Mouse (Mus musculus) midbrain, embryonic 16.5 days (tissue): Measurements from ENCODE around the gene Olfr101. TPM values are rescaled to one million over a fixed set of nuclear protein-coding genes. Genes with fewer than 3 reads are reported as not detected.

Experiments
- ATAC-seq: fragments of 200-750 bp; cut with Nextera tagmentation; 2 replicates; pipeline ENCODE4 v1.8.0; 2017; ENCODE audit warnings: moderate TSS enrichment
- H3K27ac ChIP-seq: fragments of 300-500 bp; sonication (generic); 2 replicates; pipeline ENCODE4 v1.5.1; 2014; ENCODE audit warnings: mild to moderate bottlenecking, low read length, mixed read lengths
- H3K27me3 ChIP-seq: fragments of 300-500 bp; sonication (generic); 2 replicates; pipeline ENCODE4 v1.6.1; 2014; ENCODE audit warnings: low read depth, low read length, mixed read lengths; ENCODE audit not compliant: control insufficient read depth, insufficient read depth
- H3K36me3 ChIP-seq: fragments of 300-500 bp; sonication (generic); 2 replicates; pipeline ENCODE4 v1.6.1; 2014; ENCODE audit warnings: mild to moderate bottlenecking, low read length, moderate library complexity, mixed read lengths; ENCODE audit not compliant: control insufficient read depth, insufficient read depth
- H3K4me1 ChIP-seq: fragments of 300-500 bp; sonication (generic); 2 replicates; pipeline ENCODE4 v1.6.1; 2014; ENCODE audit warnings: mild to moderate bottlenecking, low read length, mixed read lengths; ENCODE audit not compliant: control insufficient read depth, insufficient read depth
- H3K4me2 ChIP-seq: fragments of 300-500 bp; sonication (generic); 2 replicates; pipeline ENCODE4 v1.6.1; 2014; ENCODE audit warnings: mild to moderate bottlenecking, low read length, mixed read lengths
- H3K4me3 ChIP-seq: fragments of 300-500 bp; sonication (generic); 2 replicates; pipeline ENCODE4 v1.5.1; 2014; ENCODE audit warnings: low read depth, mild to moderate bottlenecking, low read length, moderate library complexity, mixed read lengths
- H3K9ac ChIP-seq: fragments of 300-500 bp; sonication (generic); 2 replicates; pipeline ENCODE4 v1.6.1; 2014; ENCODE audit warnings: low read depth, low read length, mixed read lengths
- H3K9me3 ChIP-seq: fragments of 300-500 bp; sonication (generic); replicated peaks from 2 replicates; pipeline ENCODE4 v1.6.1; 2014; ENCODE audit warnings: mild to moderate bottlenecking, low read length, mixed read lengths; ENCODE audit not compliant: control insufficient read depth, poor library complexity, severe bottlenecking
- WGBS: fragments of 180-500 bp; shearing (Covaris S2); extraction: QIAGEN DNeasy Blood & Tissue Kit; methylation state at CpG from one replicate; pipeline ENCODE4 v1.1.7; 2014; 5-methylcytosine and 5-hydroxymethylcytosine counted together
- polyA plus RNA-seq: library from polyadenylated mRNA; unstranded; fragments of >200 nt; fragmentation: Nextera tagmentation; extraction: Ambion mirVana; gene quantifications from 2 replicates; pipeline ENCODE4 v1.2.1, GENCODE M21; 2015

The Olfr101 gene
- not detected in 2 replicates for polyA plus RNA-seq

DNA sequence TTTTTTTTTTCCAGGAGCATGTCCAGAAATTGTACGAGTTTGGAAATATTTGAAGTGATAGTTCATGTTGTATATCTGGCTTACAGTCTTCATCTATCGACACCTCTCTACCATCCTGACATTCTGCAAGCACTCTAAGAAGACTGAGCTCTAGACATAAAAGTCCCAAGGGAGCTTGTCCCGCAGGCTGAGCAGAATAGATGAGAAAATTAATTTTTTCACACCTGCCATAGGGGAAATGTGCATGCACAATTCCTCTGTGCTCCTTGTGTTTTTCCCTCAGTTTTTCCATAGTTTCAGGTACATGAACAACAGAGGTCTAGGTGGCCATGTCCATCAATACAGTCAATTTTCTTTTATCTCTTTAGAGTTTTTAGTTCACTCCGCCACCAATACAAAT lies at the start of gene Olfr101:
Olfr101 (minus strand) TSS at position 101 of the 400 bp plus-strand sequence.
- Histone ChIP-seq H3K9ac (no peak within 1 kb of the TSS), H3K27me3 (no peaks in the 10 kb centered on the region), H3K27ac (no peak within 1 kb of the TSS), H3K4me3 (no peak within 1 kb of the TSS), H3K36me3 (no peaks in the 10 kb centered on the region), H3K4me1 (no peaks in the 10 kb centered on the region), H3K4me2 (no peak within 1 kb of the TSS), H3K9me3 (no peaks in the 10 kb centered on the region)
- WGBS: 85% methylated on average over 4 of the region's 4 CpGs
- ATAC-seq: no peak

DNA sequence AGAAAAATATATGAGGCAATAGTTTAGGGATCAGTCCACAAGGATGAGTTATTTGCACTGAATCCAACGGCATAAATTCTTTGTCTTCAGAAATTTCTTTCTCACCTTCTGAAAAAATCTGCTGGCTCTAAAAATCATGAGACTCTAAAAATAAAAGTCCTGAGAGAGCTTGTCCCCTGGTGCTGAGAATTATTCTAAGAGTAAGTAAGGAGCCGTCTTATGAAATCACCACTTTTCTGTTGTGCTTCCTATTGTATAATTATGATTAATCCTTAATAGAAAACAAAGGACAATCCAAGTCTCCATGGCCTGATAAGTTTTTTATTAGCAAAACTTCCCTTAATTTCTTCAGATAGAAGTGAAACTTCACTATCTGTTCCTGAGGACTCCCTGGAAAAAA lies 35.5 kb upstream of the Olfr101 start, which contains the start of gene Olfr103:
Olfr103 (minus strand) TSS at position 101 of the 400 bp plus-strand sequence.
- Histone ChIP-seq H3K9me3 (no peaks in the 10 kb centered on the region), H3K9ac (no peak within 1 kb of the TSS), H3K27ac (no peak within 1 kb of the TSS), H3K4me1 (no peaks in the 10 kb centered on the region), H3K27me3 (no peaks in the 10 kb centered on the region), H3K36me3 (no peaks in the 10 kb centered on the region), H3K4me2 (no peak within 1 kb of the TSS), H3K4me3 (no peak within 1 kb of the TSS)
- ATAC-seq: no peak
- WGBS: 86% methylated on average over 2 of the region's 2 CpGs

DNA sequence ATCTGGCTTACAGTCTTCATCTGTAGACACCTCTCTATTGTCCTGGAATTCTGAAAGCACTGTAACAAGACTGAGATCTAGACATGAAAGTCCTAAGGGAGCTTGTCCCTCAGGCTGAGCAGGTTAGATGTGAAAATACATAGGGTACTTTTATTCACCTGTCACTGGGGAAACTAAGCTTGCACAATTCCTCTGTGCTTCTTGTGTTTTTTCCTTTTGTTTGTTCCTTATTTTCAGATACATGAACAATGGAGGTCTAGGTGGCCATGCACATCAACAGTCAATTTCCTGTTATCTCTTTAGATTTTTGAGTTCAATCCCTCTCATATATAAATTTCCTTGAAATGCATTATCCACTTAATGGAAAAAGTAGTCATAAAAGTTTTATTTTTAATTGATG lies 12.8 kb upstream of the Olfr101 start, which contains the start of gene Olfr102:
Olfr102 (minus strand) TSS at position 101 of the 400 bp plus-strand sequence.
- ATAC-seq: no peak
- no peaks in the 10 kb centered on the region for H3K27me3 ChIP-seq
- no peaks in the 10 kb centered on the region for H3K9me3 ChIP-seq
- H3K4me1 ChIP-seq: no peaks in the 10 kb centered on the region
- H3K9ac ChIP-seq: no peak within 1 kb of the TSS
- H3K4me2 ChIP-seq: no peak within 1 kb of the TSS
- H3K4me3 ChIP-seq: no peak within 1 kb of the TSS
- no peaks in the 10 kb centered on the region for H3K36me3 ChIP-seq
- no peak within 1 kb of the TSS for H3K27ac ChIP-seq

DNA sequence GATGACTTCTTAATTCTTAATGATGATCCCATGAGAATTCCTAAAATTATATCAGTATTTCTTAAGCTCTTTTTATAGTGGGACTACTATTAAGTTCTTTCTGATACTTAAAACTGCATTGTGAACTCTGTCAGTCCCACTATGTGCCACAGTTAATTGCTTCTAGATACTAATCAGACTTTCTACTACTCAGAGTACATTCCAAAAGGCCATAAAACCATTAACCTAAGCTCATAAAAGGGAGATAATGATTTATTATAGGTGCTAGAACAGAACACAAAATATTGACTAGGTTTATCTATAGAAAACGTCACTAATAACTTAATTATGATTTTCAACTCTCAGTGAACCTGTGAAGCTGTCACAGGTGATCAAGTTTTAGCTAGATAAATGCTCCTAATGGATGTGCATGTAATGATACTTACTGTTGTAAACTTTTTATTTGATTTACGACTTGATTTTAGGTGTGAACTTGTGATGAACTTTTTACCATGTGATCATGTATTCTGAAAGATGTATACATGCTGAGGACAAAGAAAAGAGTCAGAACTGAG lies 6.1 kb upstream of the Olfr101 start:
- no peak overlapping the region for H3K27ac ChIP-seq
- no peak overlapping the region for H3K9ac ChIP-seq
- no peak overlapping the region for H3K4me2 ChIP-seq
- ATAC-seq: no peak
- no peaks in the 10 kb centered on the region for H3K36me3 ChIP-seq
- WGBS: 68% methylated on average over 2 of the region's 2 CpGs
- H3K4me1 ChIP-seq: no peaks in the 10 kb centered on the region
- no peaks in the 10 kb centered on the region for H3K9me3 ChIP-seq
- H3K27me3 ChIP-seq: no peaks in the 10 kb centered on the region
- H3K4me3 ChIP-seq: no peak overlapping the region

DNA sequence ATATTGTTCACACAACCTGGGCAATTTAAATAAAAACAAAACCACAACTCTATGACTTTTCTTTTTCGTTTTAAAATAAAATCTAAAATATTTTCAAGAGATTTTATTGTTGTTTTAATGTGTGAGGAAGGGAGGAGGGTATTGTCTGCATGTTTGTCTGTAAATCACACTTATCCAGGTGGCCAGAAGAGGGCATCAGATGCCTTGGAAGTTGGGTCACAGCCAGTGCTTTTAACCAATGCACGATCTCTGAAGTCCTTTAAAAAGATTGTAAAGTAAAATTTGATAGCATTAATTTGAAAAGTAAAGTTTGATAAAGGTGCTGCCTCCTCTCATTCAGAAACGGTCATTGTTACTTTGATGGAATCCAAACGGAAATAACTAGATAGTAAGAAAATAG lies 4.4 kb upstream of the Olfr101 start:
- Histone ChIP-seq H3K4me1 (no peaks in the 10 kb centered on the region), H3K9ac (no peak overlapping the region), H3K9me3 (no peaks in the 10 kb centered on the region), H3K4me2 (no peak overlapping the region), H3K4me3 (no peak overlapping the region), H3K27me3 (no peaks in the 10 kb centered on the region), H3K36me3 (no peaks in the 10 kb centered on the region), H3K27ac (no peak overlapping the region)
- ATAC-seq: no peak
- WGBS: 42% methylated on average over 4 of the region's 4 CpGs

DNA sequence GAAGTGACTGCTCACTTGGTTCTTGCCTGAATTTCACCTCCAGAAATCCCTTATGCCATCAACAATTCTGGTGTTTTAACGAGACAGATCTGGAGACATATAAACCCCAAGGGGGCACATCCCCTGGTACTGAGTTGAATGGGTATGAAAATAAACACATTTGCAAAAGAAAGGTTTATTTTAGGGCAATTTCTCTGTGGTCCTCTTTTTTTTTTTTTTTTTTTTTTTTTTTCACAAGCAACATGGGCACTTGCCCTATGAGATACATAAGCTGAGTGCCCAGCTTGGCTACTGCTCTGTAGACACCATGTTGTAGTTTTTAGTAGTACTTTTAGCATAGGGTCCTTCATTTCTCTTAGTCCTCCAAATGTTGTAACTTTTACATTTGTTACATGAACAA lies 20.8 kb downstream of the Olfr101 start, which contains the start of gene Olfr99:
Olfr99 (minus strand) TSS at position 101 of the 400 bp plus-strand sequence.
- Histone ChIP-seq H3K4me3 (no peak within 1 kb of the TSS), H3K9me3 (no peaks in the 10 kb centered on the region), H3K36me3 (no peaks in the 10 kb centered on the region), H3K4me2 (no peak within 1 kb of the TSS), H3K9ac (no peak within 1 kb of the TSS), H3K27me3 (no peaks in the 10 kb centered on the region), H3K27ac (no peak within 1 kb of the TSS), H3K4me1 (no peaks in the 10 kb centered on the region)
- WGBS: 74% methylated on average over 1 of the region's 1 CpGs
- no peak for ATAC-seq

DNA sequence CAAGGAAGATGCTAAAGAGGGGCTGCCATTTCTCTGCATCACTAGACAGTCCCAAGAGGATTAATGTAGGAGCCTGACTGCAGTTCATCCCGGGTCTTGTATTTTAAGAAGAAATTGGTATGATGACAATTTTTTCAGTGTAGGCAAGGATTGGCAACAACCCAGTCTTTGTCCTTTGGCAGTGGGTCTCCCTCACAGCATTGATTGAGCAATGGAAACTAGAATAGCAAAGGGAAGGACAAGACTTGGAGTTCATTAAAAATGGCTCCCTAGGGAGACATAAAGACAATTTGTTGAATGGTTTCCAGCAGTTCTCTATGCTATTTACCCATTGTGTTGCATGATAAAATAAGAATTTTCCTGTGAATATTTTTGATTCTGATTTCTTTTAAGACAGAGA lies 23.8 kb downstream of the Olfr101 start:
- no peak overlapping the region for H3K4me3 ChIP-seq
- no peak overlapping the region for H3K27ac ChIP-seq
- no peaks in the 10 kb centered on the region for H3K27me3 ChIP-seq
- no peaks in the 10 kb centered on the region for H3K4me1 ChIP-seq
- no peak for ATAC-seq
- H3K9ac ChIP-seq: no peak overlapping the region
- no peak overlapping the region for H3K4me2 ChIP-seq
- H3K36me3 ChIP-seq: no peaks in the 10 kb centered on the region
- WGBS: 68% methylated on average over 1 of the region's 1 CpGs
- no peaks in the 10 kb centered on the region for H3K9me3 ChIP-seq

DNA sequence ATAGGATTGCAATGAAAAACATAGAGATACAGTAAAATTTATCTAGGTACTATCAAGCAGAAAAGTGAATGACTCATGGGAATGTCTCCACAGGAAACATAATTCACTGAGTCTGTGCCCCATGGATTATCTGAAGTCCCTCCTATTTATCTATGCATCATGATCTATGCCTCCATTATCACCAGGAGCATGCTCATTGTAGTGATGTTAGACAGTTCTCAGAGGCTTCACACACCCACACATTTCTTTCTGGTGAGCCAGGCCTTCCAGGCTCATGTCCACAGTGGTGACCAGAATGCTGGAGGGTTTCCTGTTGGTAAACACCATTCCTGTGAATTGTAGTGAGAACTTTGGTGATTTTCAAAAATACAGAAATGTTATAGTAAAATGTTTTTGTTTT lies 27.5 kb downstream of the Olfr101 start:
- no peak for ATAC-seq
- Histone ChIP-seq H3K4me3 (no peak overlapping the region), H3K4me1 (no peaks in the 10 kb centered on the region), H3K27ac (no peak overlapping the region), H3K36me3 (no peaks in the 10 kb centered on the region), H3K4me2 (no peak overlapping the region), H3K9ac (no peak overlapping the region), H3K27me3 (no peaks in the 10 kb centered on the region), H3K9me3 (no peaks in the 10 kb centered on the region)

DNA sequence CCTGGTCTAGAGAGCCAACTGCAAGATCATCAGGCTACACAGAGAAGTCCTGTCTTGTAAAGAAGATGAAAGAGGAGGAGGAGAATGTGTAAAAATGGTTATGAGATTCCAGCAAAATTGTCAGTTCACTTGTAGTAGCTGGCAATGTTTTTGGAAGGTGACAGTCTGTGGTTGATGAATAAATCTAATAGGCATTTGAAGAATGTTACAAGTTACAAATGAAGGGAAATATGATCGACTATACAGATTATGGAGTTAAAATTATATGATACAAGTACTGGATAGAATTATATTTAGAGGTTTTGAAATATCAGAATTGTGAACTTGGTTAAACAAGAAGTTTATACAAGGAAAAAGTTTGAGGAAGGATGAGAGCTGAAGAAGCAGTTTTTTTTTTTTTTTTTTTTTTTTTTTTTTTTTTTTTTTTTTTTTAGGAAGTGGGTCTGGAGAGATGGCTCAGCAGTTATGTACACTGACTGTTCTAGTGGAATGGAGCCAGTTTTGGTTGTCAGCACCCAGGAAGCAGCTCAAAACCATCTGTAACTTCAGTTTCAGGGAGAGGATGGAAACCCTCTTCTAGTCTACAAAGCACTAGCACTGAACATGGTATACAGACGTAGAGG lies 28.4 kb downstream of the Olfr101 start:
- Histone ChIP-seq H3K27me3 (no peaks in the 10 kb centered on the region), H3K9me3 (no peaks in the 10 kb centered on the region), H3K36me3 (no peaks in the 10 kb centered on the region), H3K27ac (no peak overlapping the region), H3K4me1 (no peaks in the 10 kb centered on the region), H3K4me2 (no peak overlapping the region), H3K4me3 (no peak overlapping the region), H3K9ac (no peak overlapping the region)
- no peak for ATAC-seq
- 86% methylated on average over 2 of the region's 2 CpGs for WGBS
